Mouse (Mus musculus) liver, embryonic 14.5 days (tissue): ENCODE measurements around the gene Per1.

Experiments
- CTCF ChIP-seq: IDR thresholded peaks from 2 replicates; pipeline ENCODE4 v1.5.1; 2016; ENCODE audit warnings: antibody characterized with exemption, low read depth, control low read depth
- EP300 ChIP-seq: IDR thresholded peaks from 2 replicates; pipeline ENCODE4 v1.6.1; 2016; ENCODE audit warnings: antibody characterized with exemption, low read depth

- no peak for TF ChIP-seq CTCF
- TF ChIP-seq EP300, result no peak
These were observed 16.2 kb downstream of the Per1 start for GRCm38 (mm10) chr11:69111051-69111810.
